Mouse (Mus musculus) CD4-positive, CD25-positive, alpha-beta regulatory T cell, adult 9 weeks (primary cell): ENCODE data around the gene Olfr1145. TPM values are rescaled to one million over a fixed set of nuclear protein-coding genes. Genes with fewer than 3 reads are reported as not detected.

Experiments
- polyA plus RNA-seq: library from polyadenylated mRNA; unstranded; fragments of 100-300 nt; shearing (Covaris generic); gene quantifications from one replicate; pipeline ENCODE4 v1.2.1, GENCODE M21; 2017

Gene Olfr1145
- not detected for polyA plus RNA-seq

DNA sequence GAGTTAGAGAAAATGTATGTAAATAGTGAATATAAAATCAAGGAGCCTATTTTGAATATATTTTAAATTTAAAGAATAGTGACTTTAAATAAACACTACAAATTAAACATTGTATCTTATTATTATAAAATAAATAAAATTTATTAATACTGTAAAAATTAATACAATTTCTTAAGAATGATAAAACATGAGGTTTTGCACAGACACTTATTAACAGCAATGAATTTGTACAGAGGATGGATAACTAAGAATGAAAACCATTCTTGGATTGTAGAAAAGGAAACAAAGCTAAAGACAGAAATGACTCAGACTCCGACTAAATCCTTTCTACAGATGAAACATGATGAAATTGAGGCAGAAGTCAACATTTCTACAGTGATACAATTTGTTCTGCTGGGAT is at the start of gene Olfr1145:
Gene Olfr1145 (plus strand): TSS at position 301 of the 400 bp plus-strand sequence.

DNA sequence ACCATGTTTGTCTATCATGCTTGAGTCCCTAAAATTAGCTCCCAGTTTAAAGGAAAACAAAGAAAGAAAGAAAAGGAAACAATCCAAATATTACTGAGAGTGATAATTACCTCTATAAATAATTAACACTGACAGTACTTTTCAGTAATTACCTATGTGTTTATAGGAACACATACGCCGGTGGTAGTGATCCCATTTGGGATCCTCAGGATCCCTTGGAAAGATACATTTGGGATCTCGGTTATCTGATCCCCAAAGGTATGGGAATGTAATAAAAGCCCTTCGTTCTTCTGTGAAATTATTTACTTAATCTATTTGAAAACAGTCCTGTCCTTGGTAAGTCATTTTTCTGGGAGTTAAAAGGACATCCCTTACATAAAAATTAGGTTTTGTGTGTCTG is 30.4 kb upstream of the Olfr1145 start, which contains the start of gene Olfr152:
Gene Olfr152 (plus strand): TSS at position 301 of the 400 bp plus-strand sequence.

DNA sequence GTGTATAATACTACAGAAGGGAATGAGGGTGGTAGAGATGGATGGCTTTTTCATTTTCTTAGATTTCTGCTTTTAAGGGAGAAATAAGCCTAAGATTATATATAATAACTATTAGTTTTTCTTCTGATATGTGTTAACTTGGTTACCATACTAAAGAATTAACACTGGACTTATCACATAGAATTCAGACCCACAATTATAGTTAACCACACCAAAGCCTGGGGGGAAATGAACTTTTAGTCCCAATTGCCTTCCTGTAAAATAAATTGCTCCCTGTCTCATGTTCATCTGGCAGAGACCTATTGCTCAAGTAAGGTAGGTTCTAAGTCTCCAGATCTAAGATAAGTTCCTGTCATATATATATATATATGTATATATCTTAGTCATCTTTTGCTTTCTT is 9.3 kb upstream of the Olfr1145 start, which contains the start of gene Olfr1143:
Gene Olfr1143 (plus strand): TSS at position 301 of the 400 bp plus-strand sequence.

DNA sequence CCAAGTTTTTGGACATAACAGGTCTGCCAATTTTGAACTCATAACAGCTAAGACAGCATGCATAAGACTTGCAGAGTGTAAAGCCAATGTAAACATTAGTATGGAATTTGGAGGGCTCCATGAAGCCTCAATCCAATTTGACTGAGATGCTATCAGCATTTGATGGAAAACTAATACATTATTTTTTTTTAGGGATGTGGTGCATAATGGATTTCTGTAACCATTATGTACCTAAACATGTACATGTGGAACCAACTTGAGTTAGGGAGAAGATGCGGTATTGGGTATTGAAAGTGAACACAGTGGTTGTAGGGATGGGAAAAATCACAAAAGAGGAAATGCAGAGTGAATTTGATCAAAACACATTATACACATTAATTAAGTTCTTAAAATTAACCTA is 20.6 kb downstream of the Olfr1145 start, which contains the start of gene Olfr1148:
Gene Olfr1148 (plus strand): TSS at position 301 of the 400 bp plus-strand sequence.

DNA sequence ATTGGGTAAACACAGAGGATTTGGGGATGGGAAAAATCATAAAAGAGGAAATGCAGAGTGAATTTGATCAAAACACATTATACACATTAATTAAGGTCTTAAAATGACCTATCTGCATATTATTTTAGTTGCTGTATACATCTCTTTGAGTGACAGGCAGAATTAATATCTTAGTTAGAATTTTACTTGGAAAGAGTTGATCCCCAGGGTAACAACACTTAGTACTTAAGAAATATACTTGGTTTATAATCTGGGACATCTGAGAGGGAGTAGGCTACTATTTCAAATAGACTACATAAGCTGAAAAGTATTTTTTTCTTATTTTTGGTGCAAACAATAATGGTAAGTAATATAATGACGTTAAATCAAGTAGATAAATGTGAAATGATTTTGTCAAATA is 34.1 kb downstream of the Olfr1145 start, which contains the start of gene Olfr1150-ps1:
Gene Olfr1150-ps1 (plus strand): TSS at position 301 of the 400 bp plus-strand sequence.

DNA sequence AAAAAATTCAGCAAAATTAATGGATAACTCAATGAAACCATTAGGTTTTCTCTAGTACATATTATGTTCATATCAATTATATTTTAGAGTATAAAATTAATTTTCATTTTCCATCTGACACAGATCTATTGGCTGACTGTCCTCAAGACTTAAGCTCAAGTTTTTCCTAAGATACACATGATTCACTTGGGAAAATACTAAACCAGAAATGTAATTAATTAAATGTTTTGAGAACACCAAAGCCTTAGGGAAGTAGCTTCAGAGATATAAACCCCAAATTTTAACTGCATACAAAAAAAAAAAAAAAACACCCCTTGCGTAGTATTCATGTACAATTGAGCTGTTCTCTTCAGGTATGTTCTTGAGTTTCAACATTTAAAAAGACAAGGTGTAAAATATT is 45.9 kb downstream of the Olfr1145 start, which contains the start of gene Olfr1151:
Gene Olfr1151 (plus strand): TSS at position 301 of the 400 bp plus-strand sequence.

Other genes with a start within 250 kb of the Olfr1145 start
- gene Olfr1129, start 235.9 kb upstream of the Olfr1145 start, polyA plus RNA-seq, result not detected
- gene Olfr1130, start 203.6 kb upstream of the Olfr1145 start, polyA plus RNA-seq, result not detected
- not detected for gene Olfr1131, start 182.7 kb upstream of the Olfr1145 start, polyA plus RNA-seq
- not detected for gene Olfr1132, start 172.3 kb upstream of the Olfr1145 start, polyA plus RNA-seq
- gene Olfr1133, start 162.4 kb upstream of the Olfr1145 start, polyA plus RNA-seq, result not detected
- not detected for gene Olfr1134, start 151.4 kb upstream of the Olfr1145 start, polyA plus RNA-seq
- not detected for gene Olfr1135, start 136.2 kb upstream of the Olfr1145 start, polyA plus RNA-seq
- gene Olfr1136, start 115.9 kb upstream of the Olfr1145 start, polyA plus RNA-seq, result not detected
- gene Olfr1137, start 96.6 kb upstream of the Olfr1145 start, polyA plus RNA-seq, result not detected
- not detected for gene Olfr1138, start 69.8 kb upstream of the Olfr1145 start, polyA plus RNA-seq
- not detected for gene Olfr1140, start 66.1 kb upstream of the Olfr1145 start, polyA plus RNA-seq
- not detected for gene Olfr1141, start 55.8 kb upstream of the Olfr1145 start, polyA plus RNA-seq
- gene Olfr152, start 30.3 kb upstream of the Olfr1145 start, polyA plus RNA-seq, result not detected
- gene Olfr1143, start 9.2 kb upstream of the Olfr1145 start, polyA plus RNA-seq, result not detected
- not detected for gene Olfr1148, start 20.7 kb downstream of the Olfr1145 start, polyA plus RNA-seq
- gene Olfr1150-ps1, start 34.2 kb downstream of the Olfr1145 start, polyA plus RNA-seq, result not detected
- not detected for gene Olfr1151, start 46.0 kb downstream of the Olfr1145 start, polyA plus RNA-seq
- 0.04 TPM for gene Olfr1152, start 56.7 kb downstream of the Olfr1145 start, polyA plus RNA-seq
- not detected for gene Olfr1153, start 85.1 kb downstream of the Olfr1145 start, polyA plus RNA-seq
- not detected for gene Olfr1154, start 95.3 kb downstream of the Olfr1145 start, polyA plus RNA-seq
- gene Olfr1155, start 135.3 kb downstream of the Olfr1145 start, polyA plus RNA-seq, result not detected
- 0.11 TPM for gene Olfr1156, start 143.3 kb downstream of the Olfr1145 start, polyA plus RNA-seq
- gene Olfr1157, start 158.5 kb downstream of the Olfr1145 start, polyA plus RNA-seq, result not detected
- gene Olfr74, start 164.8 kb downstream of the Olfr1145 start, polyA plus RNA-seq, result not detected
- gene Olfr1158, start 180.3 kb downstream of the Olfr1145 start, polyA plus RNA-seq, result not detected
- gene Olfr1160, start 198.4 kb downstream of the Olfr1145 start, polyA plus RNA-seq, result not detected
- gene Olfr1161, start 213.0 kb downstream of the Olfr1145 start, polyA plus RNA-seq, result not detected
- gene Olfr73, start 227.9 kb downstream of the Olfr1145 start, polyA plus RNA-seq, result not detected
- gene Olfr1162, start 241.3 kb downstream of the Olfr1145 start, polyA plus RNA-seq, result not detected